ENCODE assay signal across 8 mouse cellular contexts in genomic region chr4:148951821-148952291, GRCm38 (mm10).
DNase-seq lines count a peak whose midpoint lies in the region; ATAC-seq lines count a peak whose summit lies in the region.

No protein-coding gene starts in this region.

- H3K27ac ChIP-seq in kidney, embryonic 16.5 days (ENCODE audit: low read length), result no peak overlapping the region
- H3K27ac ChIP-seq in hindbrain, embryonic 10.5 days, result peak overlapping the region; percentile 79

- ATAC-seq in kidney, embryonic 16.5 days (ENCODE audit: low FRiP score, low TSS enrichment), result 0 out of 2 replicates have a peak, but pooled peaks have one; percentile 4
- ATAC-seq in monocyte, adult 5-6 weeks (replicated peaks; ENCODE audit: insufficient number of reproducible peaks, low FRiP score, low TSS enrichment, poor library complexity, severe bottlenecking), result no peak

- H3K9me3 ChIP-seq in kidney, embryonic 16.5 days (ENCODE audit: low read length), result no peaks in the 10 kb centered on the region
- H3K9me3 ChIP-seq in hindbrain, embryonic 10.5 days, result no peaks in the 10 kb centered on the region

- H3K4me3 ChIP-seq in kidney, embryonic 16.5 days (ENCODE audit: low read length), result peak overlapping the region; percentile 37
- H3K4me3 ChIP-seq in hindbrain, embryonic 10.5 days, result peak overlapping the region; percentile 54

- peak overlapping the region; percentile 58 for H3K4me2 ChIP-seq in kidney, embryonic 16.5 days (replicated peaks; ENCODE audit: low read depth, low read length)

- H3K27me3 ChIP-seq in kidney, embryonic 16.5 days (ENCODE audit: insufficient read depth, low read length), result peaks cover 32% of the 10 kb centered on the region
- H3K27me3 ChIP-seq in hindbrain, embryonic 10.5 days (ENCODE audit: insufficient read depth, poor library complexity, severe bottlenecking), result peaks cover 95% of the 10 kb centered on the region

- DNase-seq in kidney, postnatal 14 days, result no peak
- DNase-seq in adrenal gland, postnatal 36 days, result peak; percentile 71 to 74
- DNase-seq in hindbrain, embryonic 10.5 days (ENCODE audit: low spot score), result peak; percentile 66
- DNase-seq in liver, result peak; percentile 18
- peak; percentile 53 for DNase-seq in right cerebral cortex, postnatal 14 days
- no peak for DNase-seq in gastrocnemius, postnatal 25 days

- 6% methylated on average over 38 of the region's 44 CpGs for WGBS in kidney, embryonic 16.5 days
- WGBS in hindbrain, embryonic 10.5 days, result 7% methylated on average over 44 of the region's 44 CpGs

- H3K4me1 ChIP-seq in kidney, embryonic 16.5 days (ENCODE audit: insufficient read depth, low read length), result peaks cover 47% of the 10 kb centered on the region
- H3K4me1 ChIP-seq in hindbrain, embryonic 10.5 days (replicated peaks), result peaks cover 60% of the 10 kb centered on the region

- peak overlapping the region; percentile 42 for H3K9ac ChIP-seq in kidney, embryonic 16.5 days (replicated peaks; ENCODE audit: low read length)

- no peaks in the 10 kb centered on the region; the same call in 1 of the 2 replicates for H3K36me3 ChIP-seq in kidney, embryonic 16.5 days (ENCODE audit: insufficient read depth, low read length)
- H3K36me3 ChIP-seq in hindbrain, embryonic 10.5 days, result peaks cover 61% of the 10 kb centered on the region

Comparison
In these comparisons a context has a peak if more than half of its experiments do, and no peak if none do; other contexts are left out.
1. DNase-seq: peak in adrenal gland, postnatal 36 days (2 of 2), hindbrain, embryonic 10.5 days (single experiment), liver (single experiment) and right cerebral cortex, postnatal 14 days (single experiment); none in kidney, postnatal 14 days (single experiment) and gastrocnemius, postnatal 25 days (single experiment).